Mouse (Mus musculus) layer of hippocampus, adult 2 months (tissue): Measurements from ENCODE around the gene Ephb2. TPM values are rescaled to one million over a fixed set of nuclear protein-coding genes. Genes with fewer than 3 reads are reported as not detected.

Experiments used
- DNase-seq, 2 experiments: peaks; one replicate each; pipeline ENCODE4 v3.0.0; 2022; ENCODE audit warnings: low spot score in 2 of 2
- H3K27ac ChIP-seq: fragments of 200-600 bp; 2 replicates; pipeline ENCODE4 v1.8.1; 2022
- H3K4me3 ChIP-seq: fragments of 200-600 bp; 2 replicates; pipeline ENCODE4 v1.8.1; 2022; ENCODE audit warnings: mild to moderate bottlenecking
- CTCF ChIP-seq: fragments of 200-600 bp; conservative IDR thresholded peaks from 2 replicates; pipeline ENCODE4 v1.8.1; 2022; ENCODE audit warnings: antibody characterized with exemption, mild to moderate bottlenecking, moderate library complexity
- total RNA-seq, 2 experiments: library from RNA; stranded (reverse); gene quantifications; 2 replicates each; pipeline ENCODE4 v1.2.3; 2021

Ephb2 gene
- total RNA-seq, 2 experiments from 2014 or later: 21.8 to 22.1 TPM

GRCm38 (mm10) chr4:136782579-136782925 lies 53.2 kb downstream of the Ephb2 start:
- TF ChIP-seq CTCF: no peak
- Histone ChIP-seq H3K4me3 (no peak overlapping the region), H3K27ac (no peak overlapping the region)
- DNase-seq: no peak

- Histone ChIP-seq H3K4me3 (no peak overlapping the region), H3K27ac (no peak overlapping the region)
- DNase-seq: peak in 1 of 2 experiments; percentile 46
- no peak for TF ChIP-seq CTCF
Measured at GRCm38 (mm10) chr4:136781868-136782578, 53.8 kb downstream of the Ephb2 start.

- no peak for TF ChIP-seq CTCF
- no peak overlapping the region for H3K27ac ChIP-seq
- no peak overlapping the region for H3K4me3 ChIP-seq
- no peak for DNase-seq
Measured at GRCm38 (mm10) chr4:136780201-136780895, 55.4 kb downstream of the Ephb2 start.

GRCm38 (mm10) chr4:136779156-136779555 lies 56.6 kb downstream of the Ephb2 start:
- DNase-seq: no peak
- TF ChIP-seq CTCF: no peak
- no peak overlapping the region for H3K4me3 ChIP-seq
- H3K27ac ChIP-seq: no peak overlapping the region

- TF ChIP-seq CTCF: no peak
Measured at GRCm38 (mm10) chr4:136776471-136776892, 59.3 kb downstream of the Ephb2 start.

GRCm38 (mm10) chr4:136775903-136776302 lies 59.9 kb downstream of the Ephb2 start:
- no peak for DNase-seq
- Histone ChIP-seq H3K27ac (no peak overlapping the region), H3K4me3 (no peak overlapping the region)
- no peak for TF ChIP-seq CTCF

More at GRCm38 (mm10) chr4:136776471-136776892, 59.3 kb downstream of the Ephb2 start:
- Histone ChIP-seq H3K4me3 (no peak overlapping the region), H3K27ac (no peak overlapping the region)
- no peak for DNase-seq

- TF ChIP-seq CTCF: no peak
- DNase-seq: no peak
- Histone ChIP-seq H3K4me3 (no peak overlapping the region), H3K27ac (no peak overlapping the region)
Measured at GRCm38 (mm10) chr4:136774201-136774600, 61.6 kb downstream of the Ephb2 start.

GRCm38 (mm10) chr4:136772952-136773584 lies 62.7 kb downstream of the Ephb2 start:
- no peak for TF ChIP-seq CTCF
- Histone ChIP-seq H3K4me3 (no peak overlapping the region), H3K27ac (no peak overlapping the region)
- no peak for DNase-seq

GRCm38 (mm10) chr4:136772318-136772717 lies 63.5 kb downstream of the Ephb2 start:
- DNase-seq: no peak
- Histone ChIP-seq H3K4me3 (no peak overlapping the region), H3K27ac (no peak overlapping the region)
- TF ChIP-seq CTCF: no peak

GRCm38 (mm10) chr4:136770718-136771117 lies 65.1 kb downstream of the Ephb2 start:
- TF ChIP-seq CTCF: no peak
- no peak overlapping the region for H3K4me3 ChIP-seq
- H3K27ac ChIP-seq: no peak overlapping the region
- no peak for DNase-seq

- DNase-seq: no peak
- Histone ChIP-seq H3K27ac (no peak overlapping the region), H3K4me3 (no peak overlapping the region)
- TF ChIP-seq CTCF: peak; percentile 59
Measured at GRCm38 (mm10) chr4:136768499-136768898, 67.3 kb downstream of the Ephb2 start.

GRCm38 (mm10) chr4:136765080-136765479 lies 70.7 kb downstream of the Ephb2 start:
- Histone ChIP-seq H3K4me3 (no peak overlapping the region), H3K27ac (no peak overlapping the region)
- DNase-seq: no peak
- TF ChIP-seq CTCF: no peak

- no peak overlapping the region for H3K4me3 ChIP-seq
- no peak for TF ChIP-seq CTCF
- H3K27ac ChIP-seq: no peak overlapping the region
- no peak for DNase-seq
Measured at GRCm38 (mm10) chr4:136763349-136763748, 72.4 kb downstream of the Ephb2 start.
